Mouse (Mus musculus): ENCODE measurements around the gene Ttc7b. TPM values are rescaled to one million over a fixed set of nuclear protein-coding genes. Genes with fewer than 3 reads are reported as not detected.

Gene Ttc7b
- polyA plus RNA-seq, 2 experiments = 1.3 to 3.5 TPM

GRCm38 (mm10) chr12:100404430-100404829, 116.2 kb downstream of the Ttc7b start:
- no peak for ATAC-seq (ENCODE audit: insufficient read depth)
- H3K27ac ChIP-seq = no peak overlapping the region

DNA sequence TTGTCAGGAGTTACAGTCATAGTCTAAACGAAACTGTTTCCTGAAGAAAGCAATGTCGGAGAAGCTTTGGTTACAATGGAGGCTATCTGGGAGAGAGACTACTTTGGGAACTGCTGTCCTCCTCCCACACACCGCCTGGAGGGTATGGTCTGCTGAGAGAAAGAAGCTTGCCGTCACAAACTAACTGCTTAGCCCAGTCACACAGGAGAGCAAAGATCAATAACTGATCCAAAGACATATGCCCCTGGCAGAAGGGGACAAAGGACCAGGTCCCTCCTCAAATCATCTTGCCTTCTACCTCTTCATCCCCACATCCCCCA, 117.7 kb downstream of the Ttc7b start:
- WGBS (ENCODE audit: insufficient replicate concordance) = 71% methylated on average over 4 of the region's 4 CpGs
- no peak for ATAC-seq (ENCODE audit: insufficient read depth)
- no peak overlapping the region for H3K4me3 ChIP-seq (ENCODE audit: insufficient read depth in 1 of 2, low read depth in 2 of 2, low read length in 2 of 2)

More at GRCm38 (mm10) chr12:100404430-100404829, 116.2 kb downstream of the Ttc7b start:
- no peaks in the 10 kb centered on the region for H3K27me3 ChIP-seq (ENCODE audit: control insufficient read depth, insufficient read depth, low read length)
- H3K9me3 ChIP-seq (ENCODE audit: control insufficient read depth, low read length) = no peaks in the 10 kb centered on the region
- TF ChIP-seq EP300 (IDR thresholded peaks at IDR 0.05; ENCODE audit: low read depth) (no peak), CTCF (IDR thresholded peaks at IDR 0.05; ENCODE audit: low read depth) (no peak)
- H3K36me3 ChIP-seq (replicated peaks; ENCODE audit: control insufficient read depth, insufficient read depth, low read depth) = no peaks in the 10 kb centered on the region
- no peak overlapping the region for H3K4me3 ChIP-seq (ENCODE audit: insufficient read depth in 1 of 2, low read depth in 2 of 2, low read length in 2 of 2)
- 60% methylated on average over 3 of the region's 3 CpGs for WGBS (ENCODE audit: insufficient replicate concordance)
- DNase-seq (ENCODE audit: low read depth in 3 of 3, low spot score in 3 of 3) = no peak
- no peak overlapping the region for H3K9ac ChIP-seq (replicated peaks)
- H3K4me1 ChIP-seq (replicated peaks; ENCODE audit: control insufficient read depth in 2 of 2, insufficient read depth in 2 of 2, low read length in 1 of 2) = 0 out of 4 replicates have a peak, but pooled peaks cover 0 to 3% of the 10 kb centered on the region in 2 experiments
- no peak overlapping the region for H3K4me2 ChIP-seq (ENCODE audit: low read depth)

DNA sequence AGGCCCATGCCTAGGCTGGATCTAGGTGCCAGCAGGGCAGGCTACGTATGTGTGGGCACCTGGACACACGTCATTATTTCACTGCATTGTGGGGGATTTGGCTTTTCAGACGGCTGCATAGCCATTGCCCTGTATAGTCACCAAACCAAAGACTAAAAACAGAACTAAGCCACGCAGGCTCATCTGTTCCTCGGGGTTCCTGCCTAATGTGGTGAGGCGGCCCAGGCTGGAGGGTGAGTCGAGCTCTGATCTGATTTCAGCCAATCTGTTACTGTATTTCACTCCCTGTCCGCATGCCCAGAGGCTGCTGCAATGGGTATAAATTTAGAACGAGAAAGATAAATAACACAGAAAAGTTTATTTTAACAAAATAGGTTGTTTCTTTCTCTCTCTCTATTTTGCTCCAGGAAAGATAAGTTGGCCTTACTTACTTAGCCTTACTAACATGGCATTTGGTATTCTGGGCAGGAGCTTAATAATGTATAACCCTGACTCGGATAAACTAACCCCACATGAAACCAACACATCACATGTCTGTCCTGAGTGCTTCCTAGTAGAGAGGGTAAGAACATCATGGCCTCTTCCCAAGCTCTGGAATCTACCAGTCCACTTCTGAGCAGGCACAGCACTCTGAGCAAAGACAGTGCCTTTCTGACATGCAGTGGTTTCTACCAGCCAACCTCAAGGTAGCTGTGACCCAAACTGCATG, 118.2 kb downstream of the Ttc7b start:
- TF ChIP-seq EP300 (IDR thresholded peaks at IDR 0.05; ENCODE audit: low read depth) = no peak
- no peak for TF ChIP-seq CTCF (IDR thresholded peaks at IDR 0.05; ENCODE audit: low read depth)
- Histone ChIP-seq H3K9me3 (ENCODE audit: control insufficient read depth, low read length) (no peaks in the 10 kb centered on the region), H3K27ac (no peak overlapping the region), H3K9ac (replicated peaks) (no peak overlapping the region), H3K4me3 (ENCODE audit: insufficient read depth in 1 of 2, low read depth in 2 of 2, low read length in 2 of 2) (no peak overlapping the region), H3K36me3 (replicated peaks; ENCODE audit: control insufficient read depth, insufficient read depth, low read depth) (no peaks in the 10 kb centered on the region), H3K27me3 (ENCODE audit: control insufficient read depth, insufficient read depth, low read length) (no peaks in the 10 kb centered on the region), H3K4me1 (replicated peaks; ENCODE audit: control insufficient read depth in 2 of 2, insufficient read depth in 2 of 2, low read length in 1 of 2) (0 out of 4 replicates have a peak, but pooled peaks cover 0 to 3% of the 10 kb centered on the region in 2 experiments), H3K4me2 (ENCODE audit: low read depth) (no peak overlapping the region)
- WGBS (ENCODE audit: insufficient replicate concordance) = 68% methylated on average over 10 of the region's 10 CpGs
- ATAC-seq (ENCODE audit: insufficient read depth) (no peak), DNase-seq (ENCODE audit: low read depth in 3 of 3, low spot score in 3 of 3) (no peak)

More for the DNA sequence above, 117.7 kb downstream of the Ttc7b start:
- H3K9me3 ChIP-seq (ENCODE audit: control insufficient read depth, low read length) = no peaks in the 10 kb centered on the region
- no peak overlapping the region for H3K9ac ChIP-seq (replicated peaks)
- H3K4me2 ChIP-seq (ENCODE audit: low read depth) = no peak overlapping the region
- no peaks in the 10 kb centered on the region for H3K36me3 ChIP-seq (replicated peaks; ENCODE audit: control insufficient read depth, insufficient read depth, low read depth)
- 0 out of 4 replicates have a peak, but pooled peaks cover 0 to 3% of the 10 kb centered on the region in 2 experiments for H3K4me1 ChIP-seq (replicated peaks; ENCODE audit: control insufficient read depth in 2 of 2, insufficient read depth in 2 of 2, low read length in 1 of 2)
- no peaks in the 10 kb centered on the region for H3K27me3 ChIP-seq (ENCODE audit: control insufficient read depth, insufficient read depth, low read length)
- no peak overlapping the region for H3K27ac ChIP-seq
- DNase-seq (ENCODE audit: low read depth in 3 of 3, low spot score in 3 of 3) = no peak
- TF ChIP-seq EP300 (IDR thresholded peaks at IDR 0.05; ENCODE audit: low read depth) (no peak), CTCF (IDR thresholded peaks at IDR 0.05; ENCODE audit: low read depth) (no peak)

- Histone ChIP-seq H3K4me3 (ENCODE audit: insufficient read depth in 1 of 2, low read depth in 2 of 2, low read length in 2 of 2) (no peak overlapping the region), H3K27ac (no peak overlapping the region), H3K27me3 (ENCODE audit: control insufficient read depth, insufficient read depth, low read length) (no peaks in the 10 kb centered on the region), H3K4me1 (replicated peaks; ENCODE audit: control insufficient read depth in 2 of 2, insufficient read depth in 2 of 2, low read length in 1 of 2) (no peaks in the 10 kb centered on the region), H3K4me2 (ENCODE audit: low read depth) (no peak overlapping the region), H3K9ac (replicated peaks) (no peak overlapping the region), H3K9me3 (ENCODE audit: control insufficient read depth, low read length) (no peaks in the 10 kb centered on the region), H3K36me3 (replicated peaks; ENCODE audit: control insufficient read depth, insufficient read depth, low read depth) (no peaks in the 10 kb centered on the region)
- TF ChIP-seq CTCF (IDR thresholded peaks at IDR 0.05; ENCODE audit: low read depth) = no peak
- TF ChIP-seq EP300 (IDR thresholded peaks at IDR 0.05; ENCODE audit: low read depth) = no peak
- 68% methylated on average over 3 of the region's 3 CpGs for WGBS (ENCODE audit: insufficient replicate concordance)
- ATAC-seq (ENCODE audit: insufficient read depth) = no peak
- no peak for DNase-seq (ENCODE audit: low read depth in 3 of 3, low spot score in 3 of 3)
Observed at GRCm38 (mm10) chr12:100400119-100400518, 120.5 kb downstream of the Ttc7b start.

DNA sequence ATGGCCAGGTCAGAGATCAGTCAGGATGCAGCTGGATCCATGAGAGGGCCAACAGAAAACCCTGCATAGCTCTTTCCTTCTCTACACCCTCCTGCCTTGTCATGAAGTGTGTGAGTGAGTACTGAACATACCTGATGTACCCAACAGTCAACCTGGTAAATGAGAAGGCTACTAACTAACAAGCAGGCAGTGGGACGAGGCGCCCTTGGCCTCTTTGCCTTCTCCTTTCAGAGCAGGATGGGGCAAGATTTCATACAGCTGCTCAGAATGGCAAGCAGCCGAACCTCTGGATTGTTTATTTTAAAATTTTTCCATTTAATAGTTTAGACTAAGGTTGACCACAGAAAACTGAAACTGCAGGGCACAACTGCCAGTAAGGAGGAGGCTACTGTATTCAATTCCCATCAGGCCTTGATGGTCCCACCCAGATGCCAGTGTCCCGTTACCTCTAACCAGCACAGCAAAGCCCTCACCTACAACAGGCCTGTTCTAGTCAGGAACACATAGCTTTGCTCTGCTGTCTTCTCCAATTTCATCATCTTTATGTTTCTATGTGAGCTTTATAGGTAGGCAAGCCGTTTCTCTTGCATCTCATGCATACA, 121.4 kb downstream of the Ttc7b start:
- Histone ChIP-seq H3K4me2 (ENCODE audit: low read depth) (no peak overlapping the region), H3K9ac (replicated peaks) (no peak overlapping the region), H3K36me3 (replicated peaks; ENCODE audit: control insufficient read depth, insufficient read depth, low read depth) (no peaks in the 10 kb centered on the region), H3K27ac (no peak overlapping the region), H3K9me3 (ENCODE audit: control insufficient read depth, low read length) (no peaks in the 10 kb centered on the region), H3K4me3 (ENCODE audit: insufficient read depth in 1 of 2, low read depth in 2 of 2, low read length in 2 of 2) (no peak overlapping the region), H3K27me3 (ENCODE audit: control insufficient read depth, insufficient read depth, low read length) (no peaks in the 10 kb centered on the region), H3K4me1 (replicated peaks; ENCODE audit: control insufficient read depth in 2 of 2, insufficient read depth in 2 of 2, low read length in 1 of 2) (no peaks in the 10 kb centered on the region)
- ATAC-seq (ENCODE audit: insufficient read depth) (no peak), DNase-seq (ENCODE audit: low read depth in 3 of 3, low spot score in 3 of 3) (no peak)
- TF ChIP-seq CTCF (IDR thresholded peaks at IDR 0.05; ENCODE audit: low read depth) (no peak), EP300 (IDR thresholded peaks at IDR 0.05; ENCODE audit: low read depth) (no peak)
- WGBS (ENCODE audit: insufficient replicate concordance) = 61% methylated on average over 5 of the region's 5 CpGs

Data from liver, embryonic 14.5 days (tissue).